Mouse (Mus musculus) kidney, adult 2 months (tissue): ENCODE measurements around the gene Lingo3. TPM values are rescaled to one million over a fixed set of nuclear protein-coding genes. Genes with fewer than 3 reads are reported as not detected.
A peak's percentile ranks its signal among the peaks of the same experiment; 100 is the strongest.

Experiments used
- DNase-seq: peaks from one replicate; pipeline ENCODE4 v3.0.0; 2021
- H3K27ac ChIP-seq: fragments of 200-500 bp; 2 replicates; pipeline ENCODE4 v1.5.1; 2012; ENCODE audit warnings: low read depth, low read length, control low read depth, inconsistent platforms; ENCODE audit not compliant: insufficient read depth
- H3K27me3 ChIP-seq: fragments of 200-500 bp; replicated peaks from 2 replicates; pipeline ENCODE4 v1.6.1; 2012; ENCODE audit warnings: mild to moderate bottlenecking, moderate library complexity, low read length, inconsistent platforms; ENCODE audit not compliant: control insufficient read depth, insufficient read depth
- H3K36me3 ChIP-seq: fragments of 200-500 bp; 2 replicates; pipeline ENCODE4 v1.6.1; 2012; ENCODE audit warnings: mild to moderate bottlenecking, moderate library complexity, low read length, inconsistent platforms; ENCODE audit not compliant: control insufficient read depth, insufficient read depth
- H3K4me1 ChIP-seq: fragments of 200-500 bp; 2 replicates; pipeline ENCODE4 v1.6.1; 2011; ENCODE audit warnings: low read length; ENCODE audit not compliant: control insufficient read depth, insufficient read depth
- H3K4me3 ChIP-seq: fragments of 200-500 bp; 2 replicates; pipeline ENCODE4 v1.5.1; 2011; ENCODE audit warnings: mild to moderate bottlenecking, low read depth, low read length, control low read depth; ENCODE audit not compliant: insufficient read depth
- CTCF ChIP-seq: fragments of 200-500 bp; conservative IDR thresholded peaks from 2 replicates; pipeline ENCODE4 v1.5.1; 2011; ENCODE audit warnings: low read depth, mild to moderate bottlenecking, control low read depth, low read length, moderate library complexity, mixed read lengths; ENCODE audit not compliant: insufficient read depth, insufficient read length
- POLR2A ChIP-seq: fragments of 200-500 bp; IDR thresholded peaks from one replicate; pipeline ENCODE4 v1.6.1; 2011; ENCODE audit warnings: low read depth, low read length, control low read depth
- WGBS: fragments of 180-500 bp; shearing (Covaris S2); methylation state at CpG from one replicate; pipeline ENCODE4 v1.1.7; 2018; 5-methylcytosine and 5-hydroxymethylcytosine counted together
- polyA plus RNA-seq: library from polyadenylated mRNA; depleted of rRNA; stranded (reverse); fragments of >200 nt; gene quantifications from 2 replicates; pipeline ENCODE4 v1.2.3, GENCODE M21; 2012

The Lingo3 gene
- polyA plus RNA-seq, 1 experiment, result 0.09 TPM

GRCm38 (mm10) chr10:80827063-80827869 lies 16.6 kb downstream of the Lingo3 start:
- Histone ChIP-seq H3K4me3 (peak overlapping the region; percentile 80), H3K36me3 (no peaks in the 10 kb centered on the region), H3K4me1 (peaks cover 26% of the 10 kb centered on the region), H3K27me3 (no peaks in the 10 kb centered on the region), H3K27ac (no peak overlapping the region)
- 3% methylated on average over 29 of the region's 29 CpGs for WGBS
- TF ChIP-seq POLR2A (no peak), CTCF (no peak)
- DNase-seq, result no peak

GRCm38 (mm10) chr10:80826151-80827062 lies 17.4 kb downstream of the Lingo3 start, which contains the start of gene Oaz1:
Gene Oaz1 (plus strand): TSS chr10:80826656.
- Histone ChIP-seq H3K27ac (peak within 1 kb of the TSS; percentile 92), H3K4me3 (peak within 1 kb of the TSS; percentile 80), H3K27me3 (no peaks in the 10 kb centered on the region), H3K36me3 (no peaks in the 10 kb centered on the region), H3K4me1 (peaks cover 26% of the 10 kb centered on the region)
- peak; percentile 100 for DNase-seq
- under 1% methylated on average over 82 of the region's 82 CpGs for WGBS
- TF ChIP-seq CTCF (no peak), POLR2A (peak; percentile 69)

- Histone ChIP-seq H3K4me3 (no peak overlapping the region), H3K27ac (no peak overlapping the region), H3K27me3 (no peaks in the 10 kb centered on the region), H3K36me3 (no peaks in the 10 kb centered on the region), H3K4me1 (peaks cover 16% of the 10 kb centered on the region; the same call in 1 of the 2 replicates)
- no peak for TF ChIP-seq POLR2A
- TF ChIP-seq CTCF, result no peak
- no peak for DNase-seq
- 58% methylated on average over 2 of the region's 2 CpGs for WGBS
Observed at GRCm38 (mm10) chr10:80824827-80825226, 19.0 kb downstream of the Lingo3 start.

GRCm38 (mm10) chr10:80823847-80824643 lies 19.8 kb downstream of the Lingo3 start:
- Histone ChIP-seq H3K27me3 (no peaks in the 10 kb centered on the region), H3K4me3 (no peak overlapping the region), H3K27ac (peak overlapping the region; percentile 20; the same call in 1 of the 2 replicates), H3K36me3 (no peaks in the 10 kb centered on the region), H3K4me1 (peaks cover 14% of the 10 kb centered on the region; the same call in 1 of the 2 replicates)
- peak; percentile 59 for DNase-seq
- TF ChIP-seq CTCF, result no peak
- no peak for TF ChIP-seq POLR2A
- 21% methylated on average over 8 of the region's 8 CpGs for WGBS

GRCm38 (mm10) chr10:80823316-80823715 lies 20.5 kb downstream of the Lingo3 start:
- DNase-seq, result no peak
- 87% methylated on average over 1 of the region's 1 CpGs for WGBS
- no peak overlapping the region for H3K4me3 ChIP-seq
- H3K27me3 ChIP-seq, result no peaks in the 10 kb centered on the region
- TF ChIP-seq POLR2A (no peak), CTCF (no peak)
- peaks cover 14% of the 10 kb centered on the region; the same call in 1 of the 2 replicates for H3K4me1 ChIP-seq
- no peak overlapping the region for H3K27ac ChIP-seq
- H3K36me3 ChIP-seq, result no peaks in the 10 kb centered on the region

GRCm38 (mm10) chr10:80822528-80822927 lies 21.3 kb downstream of the Lingo3 start:
- Histone ChIP-seq H3K27me3 (no peaks in the 10 kb centered on the region), H3K4me1 (peaks cover 10% of the 10 kb centered on the region; the same call in 1 of the 2 replicates), H3K4me3 (no peak overlapping the region), H3K27ac (no peak overlapping the region), H3K36me3 (no peaks in the 10 kb centered on the region)
- TF ChIP-seq CTCF (no peak), POLR2A (no peak)
- WGBS, result 83% methylated on average over 5 of the region's 5 CpGs
- no peak for DNase-seq
